Mouse (Mus musculus) liver, adult 2 months (tissue): ENCODE measurements around the gene Gm45062.

Experiments
- CTCF ChIP-seq: fragments of 200-500 bp; IDR thresholded peaks from 2 replicates; pipeline ENCODE4 v1.5.1; 2011; ENCODE audit warnings: low read depth, low read length, control low read depth
- POLR2A ChIP-seq: fragments of 200-500 bp; IDR thresholded peaks from 2 replicates; pipeline ENCODE4 v1.6.1; 2011; ENCODE audit warnings: low read length, control low read depth; ENCODE audit not compliant: insufficient read depth; ENCODE audit errors: extremely low read depth

DNA sequence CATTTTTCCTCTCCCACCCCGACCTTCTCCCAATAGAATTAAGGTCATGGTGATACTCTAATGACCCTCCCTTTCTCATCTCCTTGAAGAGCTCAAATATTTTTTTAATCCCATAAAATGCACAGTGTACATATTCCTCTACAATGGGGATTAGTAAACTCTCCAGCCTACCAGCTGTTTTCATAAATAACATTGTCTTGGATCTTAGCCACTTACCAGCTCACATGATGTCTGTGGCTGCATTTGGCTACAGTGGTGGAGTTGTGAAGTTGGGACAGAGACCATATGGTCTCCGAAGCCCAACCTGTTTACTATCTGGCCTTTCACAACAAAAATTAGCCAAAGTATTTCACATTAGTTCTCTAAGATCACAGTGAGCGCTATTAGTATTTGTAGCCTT lies 111.4 kb downstream of the Gm45062 start:
- TF ChIP-seq CTCF (no peak), POLR2A (no peak)
